Mouse (Mus musculus) cerebellum, adult 9-11 months (tissue): ENCODE measurements around the gene Zkscan6.

Source experiments
- DNase-seq: peaks from one replicate; pipeline ENCODE4 v3.0.0; 2022

The Zkscan6 gene

GRCm38 (mm10) chr11:65814381-65814780 lies 7.4 kb downstream of the Zkscan6 start:
- no peak for DNase-seq

DNA sequence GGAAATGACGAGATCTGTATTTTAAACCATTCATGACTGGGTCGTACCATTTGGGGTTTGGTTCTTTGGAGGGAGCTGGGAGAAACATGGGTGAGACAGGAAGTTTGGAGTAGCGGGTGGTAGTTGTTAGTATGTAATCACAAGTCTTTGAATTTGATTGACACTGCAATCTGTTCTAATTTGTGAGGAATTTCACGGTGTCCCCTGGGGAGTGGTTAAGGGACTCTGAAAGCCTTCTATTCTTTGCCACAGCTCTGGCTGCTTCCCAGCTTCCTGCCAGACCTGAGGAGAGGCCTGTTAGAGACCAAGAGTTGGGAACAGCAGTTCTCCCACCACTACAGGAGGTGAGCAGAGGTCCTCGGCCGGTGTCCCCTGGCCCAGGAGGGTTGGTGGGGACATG lies 9.3 kb downstream of the Zkscan6 start:
- DNase-seq = no peak

DNA sequence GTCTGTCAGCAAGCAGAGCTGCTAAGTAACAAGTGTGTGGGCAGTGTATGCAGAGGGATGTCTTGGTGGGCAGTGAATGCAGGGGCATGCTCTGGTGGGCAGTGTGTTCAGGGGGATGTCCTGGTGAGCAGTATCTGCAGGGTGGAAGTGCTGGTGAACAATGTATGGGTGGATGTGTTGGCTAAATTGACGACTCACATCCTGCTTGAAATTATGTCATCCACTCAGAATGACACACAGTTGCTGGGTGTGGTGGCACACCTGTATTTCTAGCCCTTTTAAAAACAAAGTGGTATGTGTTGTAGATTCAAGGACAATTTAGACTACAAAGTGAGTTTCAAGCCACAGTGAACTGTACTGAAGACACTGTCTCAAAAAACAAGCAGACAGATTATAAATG lies 11.2 kb downstream of the Zkscan6 start:
- DNase-seq = no peak

DNA sequence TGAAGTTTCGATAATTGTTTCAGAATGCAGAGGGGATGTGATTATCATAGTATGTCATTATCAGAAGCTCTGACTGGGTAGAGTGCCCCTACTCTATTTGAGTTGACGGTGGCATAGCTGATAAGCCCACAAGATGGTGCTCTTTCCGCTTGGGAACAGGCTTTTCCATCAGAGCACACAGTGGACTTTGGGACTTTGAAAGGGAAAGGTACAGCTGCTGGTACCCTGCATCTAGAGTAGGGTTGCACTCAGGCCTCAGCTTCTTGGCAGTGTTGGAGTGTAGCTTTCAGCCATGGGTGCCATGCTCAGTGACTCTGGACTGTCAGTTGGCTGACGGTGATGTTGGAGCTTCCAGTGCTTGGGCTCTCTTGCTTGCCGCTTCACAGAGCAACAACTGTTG lies 13.3 kb downstream of the Zkscan6 start:
- no peak for DNase-seq

GRCm38 (mm10) chr11:65820877-65821276 lies 13.9 kb downstream of the Zkscan6 start:
- peak; percentile 25 for DNase-seq

DNA sequence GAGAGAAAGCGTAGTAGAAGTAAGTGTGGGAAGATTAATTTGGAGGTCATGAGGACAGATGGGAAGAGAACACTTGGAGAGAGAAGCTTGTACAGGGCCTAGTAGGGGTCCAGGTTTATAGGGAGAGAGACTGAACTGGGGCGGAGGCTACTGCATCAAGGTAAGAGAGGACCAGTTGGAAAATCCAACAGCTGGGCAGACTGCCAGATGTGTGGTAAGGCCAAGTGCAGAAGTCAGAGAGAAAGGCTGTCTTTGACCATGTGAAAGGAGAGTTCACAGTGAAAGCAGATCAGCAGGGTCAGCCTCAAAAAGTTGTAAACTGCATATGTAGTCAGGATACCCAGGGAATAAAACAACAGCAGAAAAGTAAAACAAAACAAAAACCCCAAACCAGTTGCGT lies 17.6 kb downstream of the Zkscan6 start:
- DNase-seq = no peak

DNA sequence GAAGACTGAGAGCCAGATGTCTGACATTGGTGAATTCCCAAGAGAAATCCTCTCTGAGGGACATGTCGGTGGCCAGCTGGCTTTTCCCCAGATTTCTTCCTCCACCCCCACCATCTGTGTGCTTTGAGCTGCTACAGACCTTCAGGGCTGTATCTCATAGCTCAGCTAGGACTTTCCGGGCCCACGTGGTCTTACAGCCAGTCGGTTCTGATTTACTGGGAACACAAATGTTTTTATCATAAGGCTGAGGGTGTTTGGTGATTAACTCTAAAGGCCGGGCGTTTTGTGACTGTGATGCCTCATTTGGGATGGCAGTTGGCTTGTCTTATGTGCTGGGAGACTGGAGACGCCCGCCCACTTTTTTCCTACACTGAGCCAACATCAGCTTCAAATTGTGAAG lies 32.0 kb downstream of the Zkscan6 start:
- DNase-seq = peak; percentile 27

DNA sequence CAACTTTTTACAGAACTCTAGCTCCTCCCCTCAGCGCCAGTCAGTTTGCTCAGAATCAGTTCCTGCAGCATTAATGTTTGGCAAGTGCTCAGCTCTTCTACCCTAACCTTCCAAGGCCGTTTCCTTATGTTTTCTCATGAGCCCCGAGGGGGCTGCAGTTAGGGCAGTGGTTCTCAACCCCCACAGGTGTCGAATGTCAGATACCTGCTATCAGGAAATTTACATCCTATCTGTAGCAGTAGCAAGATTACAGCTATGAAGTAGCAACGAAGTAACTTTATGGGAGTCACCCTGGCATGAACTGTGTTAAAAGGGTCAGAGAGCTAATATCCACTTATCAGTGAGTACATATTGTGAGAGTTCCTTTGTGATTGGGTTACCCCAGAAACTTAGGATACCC lies 39.5 kb downstream of the Zkscan6 start:
- DNase-seq = no peak

DNA sequence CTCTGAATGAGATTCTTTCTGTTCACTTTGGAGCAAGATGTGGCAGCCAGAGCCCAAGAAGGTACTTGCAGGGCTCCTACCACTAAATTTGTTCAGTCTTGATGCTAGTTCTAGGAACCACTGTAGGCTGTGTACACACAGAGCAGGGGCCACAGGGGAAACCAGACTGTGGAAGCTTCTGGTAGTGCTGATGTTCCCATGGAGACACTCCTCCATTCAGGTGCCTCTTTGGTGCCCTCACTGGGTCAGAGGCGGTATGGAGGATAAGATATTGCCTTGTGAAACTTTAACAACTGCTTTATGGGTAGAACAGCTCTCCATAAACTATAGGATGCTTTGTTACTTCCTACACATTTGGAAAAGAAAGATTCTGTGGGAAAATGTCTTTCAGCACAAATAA lies 45.1 kb downstream of the Zkscan6 start:
- no peak for DNase-seq

DNA sequence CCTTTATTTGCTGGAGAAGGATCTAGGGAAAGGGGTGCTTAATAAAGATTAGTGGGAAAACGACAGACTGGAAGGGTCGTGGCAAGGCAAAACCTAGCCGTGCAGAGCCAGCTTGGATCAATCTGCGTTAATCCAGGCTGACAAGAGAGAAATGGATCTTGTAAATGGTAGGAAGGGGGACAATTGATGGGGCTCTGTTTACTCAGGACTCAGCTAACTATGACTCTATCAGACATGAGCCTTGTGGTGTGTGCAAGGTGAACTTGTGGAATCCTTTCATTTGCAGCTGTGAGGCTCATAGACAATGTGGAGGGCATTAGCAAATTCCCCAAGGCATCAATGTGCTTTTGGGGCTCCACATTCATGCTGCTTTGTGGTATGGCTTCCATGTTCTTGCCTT lies 54.5 kb downstream of the Zkscan6 start:
- DNase-seq = no peak

DNA sequence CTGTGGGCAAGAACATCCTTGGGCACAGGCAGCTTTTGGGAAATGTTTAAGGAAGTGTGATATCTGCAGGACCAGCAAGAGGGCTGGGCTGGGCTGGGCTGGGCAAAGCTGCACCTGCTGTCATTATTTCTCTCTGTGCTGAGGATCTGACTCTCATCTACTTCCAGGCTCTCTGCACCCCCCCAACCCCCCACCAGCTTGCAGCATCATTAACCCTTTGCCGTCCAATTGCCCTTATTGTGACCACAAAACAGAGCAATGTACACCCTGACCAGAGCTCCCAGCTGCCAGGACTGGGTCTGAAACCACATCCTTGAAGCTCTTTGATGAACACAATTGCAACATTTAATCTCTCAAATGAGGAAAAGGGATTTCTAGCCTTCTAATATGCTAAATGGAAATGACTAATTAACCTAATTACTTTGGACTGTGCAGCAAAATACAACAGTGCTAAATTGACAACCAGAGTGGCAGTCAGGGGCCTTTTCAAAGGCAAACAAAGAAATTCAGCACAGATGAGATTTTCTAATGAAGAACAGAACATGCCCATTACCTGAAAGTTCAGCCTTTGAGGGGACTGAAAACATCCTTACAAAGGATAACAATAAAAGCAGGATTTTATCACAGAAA lies 70.3 kb downstream of the Zkscan6 start:
- DNase-seq = no peak
